Mouse (Mus musculus) neural tube, embryonic 12.5 days (tissue): ENCODE measurements around the gene Ccdc162. TPM values are rescaled to one million over a fixed set of nuclear protein-coding genes. Genes with fewer than 3 reads are reported as not detected.
A peak's percentile ranks its signal among the peaks of the same experiment; 100 is the strongest.

ENCODE experiments used
- ATAC-seq: fragments of 200-750 bp; cut with Nextera tagmentation; 2 replicates; pipeline ENCODE4 v1.8.0; 2017; ENCODE audit warnings: low read depth, mild to moderate bottlenecking, moderate TSS enrichment, moderate library complexity; ENCODE audit not compliant: low FRiP score
- H3K27ac ChIP-seq: fragments of 300-500 bp; sonication (generic); 2 replicates; pipeline ENCODE4 v1.5.1; 2016
- H3K27me3 ChIP-seq: fragments of 300-500 bp; sonication (generic); replicated peaks from 2 replicates; pipeline ENCODE4 v1.6.1; 2016; ENCODE audit warnings: mild to moderate bottlenecking
- H3K36me3 ChIP-seq: fragments of 300-500 bp; sonication (generic); 2 replicates; pipeline ENCODE4 v1.6.1; 2016; ENCODE audit warnings: mild to moderate bottlenecking
- H3K4me1 ChIP-seq: fragments of 300-500 bp; sonication (generic); 2 replicates; pipeline ENCODE4 v1.6.1; 2016
- H3K4me2 ChIP-seq: fragments of 300-500 bp; sonication (generic); replicated peaks from 2 replicates; pipeline ENCODE4 v1.6.1; 2016; ENCODE audit warnings: mild to moderate bottlenecking
- H3K4me3 ChIP-seq: fragments of 300-500 bp; sonication (generic); 2 replicates; pipeline ENCODE4 v1.5.1; 2016
- H3K9ac ChIP-seq: fragments of 300-500 bp; sonication (generic); 2 replicates; pipeline ENCODE4 v1.6.1; 2016; ENCODE audit warnings: mild to moderate bottlenecking
- H3K9me3 ChIP-seq: fragments of 300-500 bp; sonication (generic); 2 replicates; pipeline ENCODE4 v1.6.1; 2016; ENCODE audit warnings: mild to moderate bottlenecking
- whole genome bisulfite sequencing: fragments of 180-500 bp; shearing (Covaris S2); methylation state at CpG from one replicate; pipeline ENCODE4 v1.1.7; 2016; 5-methylcytosine and 5-hydroxymethylcytosine counted together
- polyA plus RNA-seq: library from polyadenylated mRNA; unstranded; fragments of >200 nt; fragmentation: Nextera tagmentation; extraction: Ambion mirVana; gene quantifications from 2 replicates; pipeline ENCODE4 v1.2.1, GENCODE M21; 2016

The Ccdc162 gene
- polyA plus RNA-seq, 1 experiment from 2014 or later, result 0.51 TPM

DNA sequence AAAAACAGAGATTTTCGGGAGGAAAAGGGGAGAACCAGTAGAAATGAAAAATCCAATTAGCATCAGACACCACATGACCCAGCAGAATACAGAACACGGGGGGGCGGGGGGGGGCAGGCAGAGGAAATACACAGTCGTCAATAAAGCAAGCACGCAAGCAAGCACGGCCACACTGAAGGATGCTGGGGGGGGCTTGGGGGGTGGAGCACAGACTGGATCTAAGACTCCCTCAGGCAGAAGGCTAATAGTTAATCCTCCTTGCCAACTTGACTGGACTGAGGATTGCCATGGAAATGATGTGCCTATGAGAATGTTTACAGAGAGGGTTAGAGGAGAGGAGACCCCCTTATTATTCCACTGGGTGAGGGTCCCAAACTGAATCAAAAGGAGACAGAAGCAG lies 19.0 kb upstream of the Ccdc162 start:
- no peak overlapping the region for H3K4me3 ChIP-seq
- 92% methylated on average over 6 of the region's 6 CpGs for WGBS
- H3K4me1 ChIP-seq, result no peaks in the 10 kb centered on the region
- H3K27me3 ChIP-seq, result no peaks in the 10 kb centered on the region
- no peak overlapping the region for H3K9ac ChIP-seq
- no peaks in the 10 kb centered on the region for H3K9me3 ChIP-seq
- no peak overlapping the region for H3K4me2 ChIP-seq
- no peak overlapping the region for H3K27ac ChIP-seq
- no peaks in the 10 kb centered on the region; the same call in 1 of the 2 replicates for H3K36me3 ChIP-seq
- ATAC-seq, result no peak

GRCm38 (mm10) chr10:41733214-41733613 lies 16.8 kb upstream of the Ccdc162 start:
- H3K9me3 ChIP-seq, result no peaks in the 10 kb centered on the region
- ATAC-seq, result no peak
- H3K4me3 ChIP-seq, result no peak overlapping the region
- no peaks in the 10 kb centered on the region for H3K27me3 ChIP-seq
- no peak overlapping the region for H3K4me2 ChIP-seq
- peaks cover under 1% of the 10 kb centered on the region; the same call in 1 of the 2 replicates for H3K36me3 ChIP-seq
- no peaks in the 10 kb centered on the region for H3K4me1 ChIP-seq
- WGBS, result 96% methylated on average over 3 of the region's 3 CpGs
- H3K9ac ChIP-seq, result no peak overlapping the region
- H3K27ac ChIP-seq, result no peak overlapping the region

DNA sequence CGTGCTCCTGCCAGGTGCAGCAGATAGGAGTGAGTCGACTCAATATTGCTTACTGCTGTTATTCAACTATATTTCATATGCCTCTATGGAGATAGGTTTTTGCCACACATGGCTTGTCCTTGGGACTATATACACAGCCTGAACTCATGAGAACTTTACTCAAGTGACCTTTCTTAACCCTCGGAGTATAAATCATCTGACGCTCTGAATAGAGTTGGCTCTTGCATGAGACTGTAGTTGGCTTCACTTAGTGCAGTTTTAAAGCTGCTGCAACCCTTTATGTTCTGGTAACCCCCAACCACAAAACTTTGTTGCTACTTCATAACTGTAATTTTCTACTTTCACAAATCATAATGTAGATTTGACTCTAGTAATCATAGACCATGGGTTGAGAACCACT lies 15.5 kb upstream of the Ccdc162 start:
- ATAC-seq, result no peak

DNA sequence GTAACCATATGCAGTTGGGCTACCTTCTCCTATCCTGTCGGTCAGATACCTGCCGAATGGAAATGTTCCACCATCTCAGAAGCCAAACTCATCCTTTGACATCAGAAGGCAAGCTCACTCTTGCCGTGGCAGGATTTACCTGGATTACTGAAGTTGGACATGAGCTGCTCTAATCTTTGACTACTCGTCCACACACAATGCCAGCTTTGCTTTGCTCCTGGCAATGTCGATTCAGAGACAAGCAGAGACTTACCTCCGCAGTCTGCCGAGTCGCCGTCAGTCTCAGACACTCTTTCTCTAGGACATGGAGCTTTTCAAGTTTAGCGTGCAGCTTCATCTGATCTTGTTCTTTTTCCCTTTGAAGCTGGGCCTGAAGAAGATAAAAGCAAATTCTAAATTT lies 14.3 kb upstream of the Ccdc162 start:
- Histone ChIP-seq H3K27ac (no peak overlapping the region), H3K9ac (no peak overlapping the region), H3K36me3 (peaks cover 6% of the 10 kb centered on the region; the same call in 1 of the 2 replicates), H3K4me1 (no peaks in the 10 kb centered on the region), H3K4me2 (no peak overlapping the region), H3K4me3 (no peak overlapping the region), H3K27me3 (no peaks in the 10 kb centered on the region), H3K9me3 (peaks cover 4% of the 10 kb centered on the region; the same call in 1 of the 2 replicates)
- ATAC-seq, result no peak
- 96% methylated on average over 10 of the region's 10 CpGs for WGBS

More for the DNA sequence above, 15.5 kb upstream of the Ccdc162 start:
- Histone ChIP-seq H3K9me3 (peaks cover 4% of the 10 kb centered on the region; the same call in 1 of the 2 replicates), H3K4me2 (no peak overlapping the region), H3K27ac (no peak overlapping the region), H3K4me3 (no peak overlapping the region), H3K36me3 (peaks cover 6% of the 10 kb centered on the region; the same call in 1 of the 2 replicates), H3K4me1 (no peaks in the 10 kb centered on the region), H3K9ac (no peak overlapping the region), H3K27me3 (no peaks in the 10 kb centered on the region)
- 89% methylated on average over 4 of the region's 4 CpGs for WGBS

- Histone ChIP-seq H3K4me1 (no peaks in the 10 kb centered on the region), H3K4me2 (no peak overlapping the region), H3K9ac (no peak overlapping the region), H3K4me3 (no peak overlapping the region), H3K27me3 (no peaks in the 10 kb centered on the region), H3K9me3 (peaks cover 4% of the 10 kb centered on the region; the same call in 1 of the 2 replicates), H3K27ac (no peak overlapping the region), H3K36me3 (peaks cover 6% of the 10 kb centered on the region; the same call in 1 of the 2 replicates)
- 75% methylated on average over 9 of the region's 9 CpGs for WGBS
- no peak for ATAC-seq
Measured at GRCm38 (mm10) chr10:41726215-41726614, 9.8 kb upstream of the Ccdc162 start.

GRCm38 (mm10) chr10:41719587-41719986 lies 3.2 kb upstream of the Ccdc162 start:
- Histone ChIP-seq H3K36me3 (no peaks in the 10 kb centered on the region), H3K9me3 (no peaks in the 10 kb centered on the region), H3K27me3 (no peaks in the 10 kb centered on the region), H3K4me3 (no peak overlapping the region), H3K4me1 (peaks cover 15% of the 10 kb centered on the region), H3K27ac (no peak overlapping the region), H3K4me2 (no peak overlapping the region), H3K9ac (no peak overlapping the region; the same call in 1 of the 2 replicates)
- 51% methylated on average over 9 of the region's 9 CpGs for WGBS
- no peak for ATAC-seq

- peak overlapping the region; percentile 18; the same call in 1 of the 2 replicates for H3K4me2 ChIP-seq
- H3K9me3 ChIP-seq, result no peaks in the 10 kb centered on the region
- no peak for ATAC-seq
- peaks cover 21% of the 10 kb centered on the region for H3K4me1 ChIP-seq
- WGBS, result 76% methylated on average over 14 of the region's 14 CpGs
- no peaks in the 10 kb centered on the region for H3K36me3 ChIP-seq
- H3K27ac ChIP-seq, result no peak overlapping the region
- no peak overlapping the region for H3K4me3 ChIP-seq
- H3K9ac ChIP-seq, result no peak overlapping the region
- no peaks in the 10 kb centered on the region for H3K27me3 ChIP-seq
Measured at GRCm38 (mm10) chr10:41715557-41715956, 877 bp downstream of the Ccdc162 start.

GRCm38 (mm10) chr10:41711467-41711866 lies 5.0 kb downstream of the Ccdc162 start:
- no peaks in the 10 kb centered on the region for H3K9me3 ChIP-seq
- no peak for ATAC-seq
- H3K4me2 ChIP-seq, result no peak overlapping the region
- no peaks in the 10 kb centered on the region for H3K27me3 ChIP-seq
- H3K4me1 ChIP-seq, result peaks cover 20% of the 10 kb centered on the region; the same call in 1 of the 2 replicates
- no peaks in the 10 kb centered on the region for H3K36me3 ChIP-seq
- 49% methylated on average over 7 of the region's 7 CpGs for WGBS
- no peak overlapping the region for H3K9ac ChIP-seq
- no peak overlapping the region for H3K27ac ChIP-seq
- H3K4me3 ChIP-seq, result no peak overlapping the region

DNA sequence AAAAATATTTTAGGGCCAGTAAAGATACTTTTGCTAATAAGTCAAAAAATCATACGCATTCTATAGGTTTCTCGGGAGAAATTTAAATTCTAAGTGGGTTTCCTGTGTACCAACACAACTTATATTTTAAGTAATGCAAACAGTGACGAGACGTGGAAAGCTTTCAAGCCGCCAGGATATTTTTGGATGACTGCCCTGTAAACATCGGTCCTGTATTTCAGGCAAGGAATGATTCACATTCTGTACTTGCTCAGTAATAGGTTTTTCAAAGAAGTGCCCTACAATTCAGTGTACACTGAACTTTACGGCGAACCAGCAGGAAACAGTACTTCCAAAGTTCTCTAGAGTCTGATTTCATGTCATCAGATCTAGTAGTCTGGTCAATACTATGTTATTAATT lies 5.7 kb downstream of the Ccdc162 start:
- H3K27ac ChIP-seq, result no peak overlapping the region
- H3K27me3 ChIP-seq, result no peaks in the 10 kb centered on the region
- no peak overlapping the region for H3K4me2 ChIP-seq
- no peak for ATAC-seq
- H3K9ac ChIP-seq, result no peak overlapping the region
- WGBS, result 97% methylated on average over 8 of the region's 8 CpGs
- H3K9me3 ChIP-seq, result no peaks in the 10 kb centered on the region
- no peak overlapping the region for H3K4me3 ChIP-seq
- peaks cover 14% of the 10 kb centered on the region; the same call in 1 of the 2 replicates for H3K4me1 ChIP-seq
- H3K36me3 ChIP-seq, result no peaks in the 10 kb centered on the region

- H3K27ac ChIP-seq, result no peak overlapping the region
- WGBS, result 83% methylated on average over 8 of the region's 8 CpGs
- H3K4me1 ChIP-seq, result 0 out of 2 replicates have a peak, but pooled peaks cover 6% of the 10 kb centered on the region
- H3K4me3 ChIP-seq, result no peak overlapping the region
- no peak overlapping the region for H3K9ac ChIP-seq
- H3K4me2 ChIP-seq, result no peak overlapping the region
- H3K9me3 ChIP-seq, result no peaks in the 10 kb centered on the region
- H3K36me3 ChIP-seq, result no peaks in the 10 kb centered on the region
- H3K27me3 ChIP-seq, result no peaks in the 10 kb centered on the region
- no peak for ATAC-seq
Measured at GRCm38 (mm10) chr10:41709341-41709740, 7.1 kb downstream of the Ccdc162 start.

GRCm38 (mm10) chr10:41699669-41700068 lies 16.8 kb downstream of the Ccdc162 start:
- no peaks in the 10 kb centered on the region for H3K27me3 ChIP-seq
- no peak overlapping the region for H3K4me3 ChIP-seq
- WGBS, result 82% methylated on average over 5 of the region's 5 CpGs
- no peak for ATAC-seq
- no peak overlapping the region for H3K4me2 ChIP-seq
- no peaks in the 10 kb centered on the region for H3K4me1 ChIP-seq
- no peaks in the 10 kb centered on the region for H3K36me3 ChIP-seq
- H3K9me3 ChIP-seq, result no peaks in the 10 kb centered on the region
- no peak overlapping the region for H3K27ac ChIP-seq
- no peak overlapping the region for H3K9ac ChIP-seq

DNA sequence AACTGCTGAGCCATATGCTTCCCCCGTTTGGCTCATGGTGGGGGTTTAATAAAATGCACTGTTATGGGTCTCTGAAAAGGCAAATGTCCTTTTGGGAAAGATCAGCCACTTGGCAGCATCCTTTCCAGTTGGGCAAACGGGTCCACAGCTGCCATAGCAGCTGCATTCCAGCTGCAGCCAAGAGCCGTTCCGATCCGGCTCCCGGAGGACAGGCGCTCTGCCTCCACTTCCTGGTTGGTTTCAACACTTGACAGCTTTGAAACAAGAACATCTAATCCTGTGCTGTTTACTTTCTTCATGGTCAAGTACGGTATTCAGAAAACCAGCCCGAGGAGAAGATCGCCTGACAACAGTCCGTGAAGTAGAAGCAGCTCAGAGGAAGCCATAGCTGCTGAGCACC lies 19.4 kb downstream of the Ccdc162 start:
- Histone ChIP-seq H3K36me3 (no peaks in the 10 kb centered on the region), H3K4me3 (no peak overlapping the region), H3K27me3 (no peaks in the 10 kb centered on the region), H3K27ac (no peak overlapping the region), H3K4me2 (no peak overlapping the region), H3K9ac (no peak overlapping the region), H3K9me3 (no peaks in the 10 kb centered on the region), H3K4me1 (no peaks in the 10 kb centered on the region)
- no peak for ATAC-seq
- WGBS, result 85% methylated on average over 11 of the region's 11 CpGs

GRCm38 (mm10) chr10:41690978-41691377 lies 25.5 kb downstream of the Ccdc162 start:
- no peak overlapping the region for H3K27ac ChIP-seq
- no peak overlapping the region for H3K4me2 ChIP-seq
- no peak overlapping the region for H3K4me3 ChIP-seq
- peaks cover 5% of the 10 kb centered on the region; the same call in 1 of the 2 replicates for H3K27me3 ChIP-seq
- H3K36me3 ChIP-seq, result no peaks in the 10 kb centered on the region
- no peak for ATAC-seq
- 78% methylated on average over 4 of the region's 4 CpGs for WGBS
- no peaks in the 10 kb centered on the region; the same call in 1 of the 2 replicates for H3K4me1 ChIP-seq
- H3K9ac ChIP-seq, result no peak overlapping the region
- no peaks in the 10 kb centered on the region for H3K9me3 ChIP-seq
